ENCODE assay signal across 29 mouse cellular contexts in genomic region chr9:16970373-16970772, GRCm38 (mm10).
DNase-seq lines count a peak whose midpoint lies in the region; ATAC-seq and TF ChIP-seq lines count a peak whose summit lies in the region.
"Had no signal": no experiment of that assay in that cellular context is flagged by ENCODE, and none has a peak within 500 bp of the region (broad histone marks: within the 10 kb centered on the region; RNA-seq: fewer than 3 reads in every experiment).

No protein-coding gene starts in this region.

- TF ChIP-seq CTCF in brain, embryonic 14.5 days (IDR thresholded peaks at IDR 0.05; ENCODE audit: borderline replicate concordance, extremely low read depth, insufficient read depth, insufficient read length): no peak

- no peaks in the 10 kb centered on the region for H3K36me3 ChIP-seq in forebrain, embryonic 13.5 days (ENCODE audit: poor library complexity, severe bottlenecking)
- H3K36me3 ChIP-seq in forebrain, embryonic 16.5 days (ENCODE audit: control insufficient read depth, insufficient read depth): no peaks in the 10 kb centered on the region
- H3K36me3 ChIP-seq in midbrain, embryonic 12.5 days: no peaks in the 10 kb centered on the region
- H3K36me3 ChIP-seq in midbrain, embryonic 10.5 days: no peaks in the 10 kb centered on the region
- H3K36me3 ChIP-seq: embryonic facial prominence, embryonic 13.5 days; forebrain, embryonic 15.5 days; heart, embryonic 12.5 days; hindbrain, embryonic 15.5 days; limb, embryonic 13.5 days; liver, embryonic 12.5 days; neural tube, embryonic 13.5 days had no signal

- 24% methylated on average over 4 of the region's 4 CpGs for WGBS in forebrain, embryonic 13.5 days
- WGBS in forebrain, embryonic 16.5 days: 19% methylated on average over 4 of the region's 4 CpGs
- WGBS in midbrain, embryonic 12.5 days: 42% methylated on average over 4 of the region's 4 CpGs
- WGBS in midbrain, embryonic 10.5 days: 62% methylated on average over 4 of the region's 4 CpGs

- no peaks in the 10 kb centered on the region for H3K9me3 ChIP-seq in forebrain, embryonic 13.5 days (replicated peaks)
- no peaks in the 10 kb centered on the region for H3K9me3 ChIP-seq in forebrain, embryonic 16.5 days (ENCODE audit: control insufficient read depth, low read length)
- H3K9me3 ChIP-seq in midbrain, embryonic 12.5 days: no peaks in the 10 kb centered on the region
- H3K9me3 ChIP-seq in midbrain, embryonic 10.5 days (replicated peaks): no peaks in the 10 kb centered on the region
- H3K9me3 ChIP-seq: embryonic facial prominence, embryonic 13.5 days; forebrain, embryonic 15.5 days; heart, embryonic 12.5 days; hindbrain, embryonic 15.5 days; limb, embryonic 13.5 days; liver, embryonic 12.5 days; neural tube, embryonic 13.5 days had no signal

- TF ChIP-seq POLR2A in brain, embryonic 14.5 days (IDR thresholded peaks at IDR 0.05; ENCODE audit: borderline replicate concordance, extremely low read depth, insufficient read depth, insufficient read length, poor library complexity, severe bottlenecking): no peak

- no peak for DNase-seq in midbrain, embryonic 10.5 days (ENCODE audit: low spot score)
- peak; percentile 61 for DNase-seq in brain, embryonic 14.5 days (ENCODE audit: low read depth)
- DNase-seq in retina, embryonic 14.5 days (ENCODE audit: low spot score): peak; percentile 32
- DNase-seq in heart, postnatal 14 days: no peak
- DNase-seq: adrenal gland, postnatal 25 days; cerebellum, adult 11 months; cerebellum, adult 9-11 months; gastrocnemius, postnatal 14 days; heart, adult 18-20 months; heart, postnatal 10 days; kidney, postnatal 36 days; layer of hippocampus, postnatal 36 days; lung, adult 18-20 months; lung, postnatal 10 days; thymus, adult 2 months; thymus, postnatal 4 days had no signal

- no peaks in the 10 kb centered on the region for H3K27me3 ChIP-seq in forebrain, embryonic 13.5 days
- no peaks in the 10 kb centered on the region for H3K27me3 ChIP-seq in forebrain, embryonic 16.5 days (replicated peaks; ENCODE audit: control insufficient read depth, insufficient read depth, low read length)
- no peaks in the 10 kb centered on the region for H3K27me3 ChIP-seq in midbrain, embryonic 12.5 days
- no peaks in the 10 kb centered on the region for H3K27me3 ChIP-seq in midbrain, embryonic 10.5 days (ENCODE audit: low read depth, poor library complexity, severe bottlenecking)
- H3K27me3 ChIP-seq: embryonic facial prominence, embryonic 13.5 days; forebrain, embryonic 15.5 days; heart, embryonic 12.5 days; hindbrain, embryonic 15.5 days; limb, embryonic 13.5 days; liver, embryonic 12.5 days; neural tube, embryonic 13.5 days had no signal

- H3K27ac ChIP-seq in forebrain, embryonic 13.5 days: no peak overlapping the region
- H3K27ac ChIP-seq in forebrain, embryonic 16.5 days (ENCODE audit: low read length): no peak overlapping the region
- H3K27ac ChIP-seq in midbrain, embryonic 12.5 days (replicated peaks): no peak overlapping the region
- no peak overlapping the region for H3K27ac ChIP-seq in midbrain, embryonic 10.5 days (replicated peaks)
- H3K27ac ChIP-seq: embryonic facial prominence, embryonic 13.5 days; forebrain, embryonic 15.5 days; hindbrain, embryonic 15.5 days; limb, embryonic 13.5 days; liver, embryonic 12.5 days; neural tube, embryonic 13.5 days had no signal

- H3K4me3 ChIP-seq in forebrain, embryonic 13.5 days: no peak overlapping the region
- no peak overlapping the region for H3K4me3 ChIP-seq in forebrain, embryonic 16.5 days (replicated peaks; ENCODE audit: low read length)
- no peak overlapping the region for H3K4me3 ChIP-seq in midbrain, embryonic 12.5 days
- H3K4me3 ChIP-seq in midbrain, embryonic 10.5 days: no peak overlapping the region
- H3K4me3 ChIP-seq: embryonic facial prominence, embryonic 13.5 days; erythroblast, embryonic 14.5 days; forebrain, embryonic 15.5 days; heart, embryonic 12.5 days; hindbrain, embryonic 15.5 days; limb, embryonic 13.5 days; liver, embryonic 12.5 days; neural tube, embryonic 13.5 days had no signal

- no peak overlapping the region for H3K4me2 ChIP-seq in forebrain, embryonic 13.5 days
- H3K4me2 ChIP-seq in forebrain, embryonic 16.5 days (ENCODE audit: low read length): no peak overlapping the region
- H3K4me2 ChIP-seq in midbrain, embryonic 12.5 days (replicated peaks): no peak overlapping the region
- H3K4me2 ChIP-seq: embryonic facial prominence, embryonic 13.5 days; forebrain, embryonic 15.5 days; heart, embryonic 12.5 days; hindbrain, embryonic 15.5 days; limb, embryonic 13.5 days; liver, embryonic 12.5 days; neural tube, embryonic 13.5 days had no signal

- intact Hi-C loops in heart, postnatal 14 days (cut with DNase I): no loop called here

- no peaks in the 10 kb centered on the region for H3K4me1 ChIP-seq in forebrain, embryonic 13.5 days
- H3K4me1 ChIP-seq in forebrain, embryonic 16.5 days (replicated peaks; ENCODE audit: control insufficient read depth, insufficient read depth, low read length): no peaks in the 10 kb centered on the region
- H3K4me1 ChIP-seq in midbrain, embryonic 12.5 days: no peaks in the 10 kb centered on the region
- no peaks in the 10 kb centered on the region for H3K4me1 ChIP-seq in midbrain, embryonic 10.5 days
- H3K4me1 ChIP-seq: embryonic facial prominence, embryonic 13.5 days; forebrain, embryonic 15.5 days; heart, embryonic 12.5 days; hindbrain, embryonic 15.5 days; liver, embryonic 12.5 days had no signal

- H3K9ac ChIP-seq in forebrain, embryonic 13.5 days: no peak overlapping the region
- no peak overlapping the region for H3K9ac ChIP-seq in forebrain, embryonic 16.5 days (replicated peaks; ENCODE audit: low read depth, low read length)
- no peak overlapping the region for H3K9ac ChIP-seq in midbrain, embryonic 12.5 days (replicated peaks)
- H3K9ac ChIP-seq: embryonic facial prominence, embryonic 13.5 days; forebrain, embryonic 15.5 days; heart, embryonic 12.5 days; hindbrain, embryonic 15.5 days; limb, embryonic 13.5 days; liver, embryonic 12.5 days; neural tube, embryonic 13.5 days had no signal

- peak; percentile 57; the same call in 1 of the 2 replicates for ATAC-seq in forebrain, embryonic 13.5 days
- no peak for ATAC-seq in forebrain, embryonic 16.5 days
- ATAC-seq in midbrain, embryonic 12.5 days (ENCODE audit: low FRiP score, low read depth): 0 out of 2 replicates have a peak, but pooled peaks have one; percentile 41
- ATAC-seq: CD4-positive, CD25-positive, alpha-beta regulatory T cell, adult 4 months; forebrain, embryonic 15.5 days; intestine, embryonic 16.5 days; liver, embryonic 12.5 days had no signal

Comparison
In these comparisons a context has a peak if more than half of its experiments do, and no peak if none do; other contexts are left out.
1. DNase-seq: peak in brain, embryonic 14.5 days (single experiment) and retina, embryonic 14.5 days (single experiment); none in midbrain, embryonic 10.5 days (single experiment) and heart, postnatal 14 days (0 of 2).